Mouse (Mus musculus): ENCODE measurements at regions not wholly inside any gene's neighbourhood (a gene's known extent, or its start where the extent isn't known, plus 50 kb on each side); places are given as distances from the start of the nearest gene placed in this dataset.

- no peak overlapping the region for H3K9ac ChIP-seq (ENCODE audit: low read depth, low read length)
- intact Hi-C loops (cut with DNase I) = no loop called here
- peak in 1 of 2 experiments; percentile 7 for DNase-seq
- 27% methylated on average over 6 of the region's 6 CpGs for WGBS
- H3K79me2 ChIP-seq (replicated peaks; ENCODE audit: control insufficient read depth, insufficient read depth, low read length) = no peaks in the 10 kb centered on the region
- no peaks in the 10 kb centered on the region for H3K27me3 ChIP-seq (ENCODE audit: control insufficient read depth, insufficient read depth, low read length)
- no peaks in the 10 kb centered on the region for H3K4me1 ChIP-seq (ENCODE audit: control insufficient read depth, insufficient read depth, low read length)
- no peak overlapping the region for H3K27ac ChIP-seq
- H3K36me3 ChIP-seq (ENCODE audit: control insufficient read depth, insufficient read depth, low read length) = no peaks in the 10 kb centered on the region
- no peak overlapping the region for H3K4me3 ChIP-seq
- TF ChIP-seq EP300 (IDR thresholded peaks at IDR 0.05; ENCODE audit: insufficient read depth, low read depth, low read length) (no peak), POLR2A (IDR thresholded peaks at IDR 0.05; ENCODE audit: insufficient read depth, low read depth, low read length) (no peak), CTCF (IDR thresholded peaks at IDR 0.05) (no peak)
Measured at GRCm38 (mm10) chr4:153714995-153715645, 232.5 kb upstream of the Ajap1 start.

- no peak overlapping the region for H3K4me3 ChIP-seq
- H3K27me3 ChIP-seq (ENCODE audit: control insufficient read depth, insufficient read depth, low read length) = no peaks in the 10 kb centered on the region
- intact Hi-C loops (cut with DNase I) = no loop called here
- WGBS = 89% methylated on average over 12 of the region's 12 CpGs
- no peaks in the 10 kb centered on the region for H3K79me2 ChIP-seq (replicated peaks; ENCODE audit: control insufficient read depth, insufficient read depth, low read length)
- no peaks in the 10 kb centered on the region for H3K36me3 ChIP-seq (ENCODE audit: control insufficient read depth, insufficient read depth, low read length)
- H3K9ac ChIP-seq (ENCODE audit: low read depth, low read length) = no peak overlapping the region
- H3K4me1 ChIP-seq (ENCODE audit: control insufficient read depth, insufficient read depth, low read length) = no peaks in the 10 kb centered on the region
- DNase-seq = no peak
- H3K27ac ChIP-seq = no peak overlapping the region
- TF ChIP-seq EP300 (IDR thresholded peaks at IDR 0.05; ENCODE audit: insufficient read depth, low read depth, low read length) = no peak
- no peak for TF ChIP-seq CTCF (IDR thresholded peaks at IDR 0.05)
- TF ChIP-seq POLR2A (IDR thresholded peaks at IDR 0.05; ENCODE audit: insufficient read depth, low read depth, low read length) = no peak
Measured at GRCm38 (mm10) chr4:153717273-153717672, 234.7 kb upstream of the Ajap1 start.

- H3K27ac ChIP-seq = no peak overlapping the region
- no peaks in the 10 kb centered on the region for H3K4me1 ChIP-seq (ENCODE audit: control insufficient read depth, insufficient read depth, low read length)
- intact Hi-C loops (cut with DNase I) = no loop called here
- DNase-seq = no peak
- H3K79me2 ChIP-seq (replicated peaks; ENCODE audit: control insufficient read depth, insufficient read depth, low read length) = no peaks in the 10 kb centered on the region
- H3K9ac ChIP-seq (ENCODE audit: low read depth, low read length) = no peak overlapping the region
- TF ChIP-seq EP300 (IDR thresholded peaks at IDR 0.05; ENCODE audit: insufficient read depth, low read depth, low read length) (no peak), CTCF (IDR thresholded peaks at IDR 0.05) (no peak), POLR2A (IDR thresholded peaks at IDR 0.05; ENCODE audit: insufficient read depth, low read depth, low read length) (no peak)
- 78% methylated on average over 14 of the region's 14 CpGs for WGBS
- no peaks in the 10 kb centered on the region for H3K36me3 ChIP-seq (ENCODE audit: control insufficient read depth, insufficient read depth, low read length)
- no peak overlapping the region for H3K4me3 ChIP-seq
- no peaks in the 10 kb centered on the region for H3K27me3 ChIP-seq (ENCODE audit: control insufficient read depth, insufficient read depth, low read length)
Measured at GRCm38 (mm10) chr4:153724045-153724444, 233.0 kb upstream of the A430005L14Rik start.

DNA sequence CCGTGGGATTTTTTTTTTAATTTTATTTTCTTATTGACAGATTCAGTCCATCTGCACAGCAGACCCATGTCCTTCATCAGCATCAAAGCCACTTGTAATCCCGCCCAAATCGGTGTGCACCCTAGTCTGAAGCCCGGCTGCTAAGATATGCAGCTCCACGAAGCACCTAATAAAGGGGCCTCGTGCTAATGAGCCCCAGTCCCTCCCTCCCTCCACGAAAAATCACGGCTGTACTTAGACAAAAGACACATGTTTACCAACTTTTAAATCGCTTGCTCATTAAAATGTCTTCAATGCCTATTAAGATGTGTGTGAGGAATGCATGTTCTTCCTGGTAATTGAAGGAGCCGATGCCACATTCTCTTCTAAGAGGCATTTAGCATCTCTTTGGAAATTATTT, 229.8 kb upstream of the A430005L14Rik start:
- H3K4me3 ChIP-seq = no peak overlapping the region
- H3K9ac ChIP-seq (ENCODE audit: low read depth, low read length) = no peak overlapping the region
- H3K36me3 ChIP-seq (ENCODE audit: control insufficient read depth, insufficient read depth, low read length) = no peaks in the 10 kb centered on the region
- H3K79me2 ChIP-seq (replicated peaks; ENCODE audit: control insufficient read depth, insufficient read depth, low read length) = no peaks in the 10 kb centered on the region
- DNase-seq = no peak
- H3K27ac ChIP-seq = no peak overlapping the region
- 79% methylated on average over 10 of the region's 10 CpGs for WGBS
- no peaks in the 10 kb centered on the region for H3K4me1 ChIP-seq (ENCODE audit: control insufficient read depth, insufficient read depth, low read length)
- intact Hi-C loops (cut with DNase I) = no loop called here
- no peaks in the 10 kb centered on the region for H3K27me3 ChIP-seq (ENCODE audit: control insufficient read depth, insufficient read depth, low read length)
- TF ChIP-seq POLR2A (IDR thresholded peaks at IDR 0.05; ENCODE audit: insufficient read depth, low read depth, low read length) (no peak), CTCF (IDR thresholded peaks at IDR 0.05) (no peak), EP300 (IDR thresholded peaks at IDR 0.05; ENCODE audit: insufficient read depth, low read depth, low read length) (no peak)

GRCm38 (mm10) chr4:153727896-153728422, 229.1 kb upstream of the A430005L14Rik start:
- WGBS = 47% methylated on average over 10 of the region's 10 CpGs
- intact Hi-C loops (cut with DNase I) = no loop called here
- H3K79me2 ChIP-seq (replicated peaks; ENCODE audit: control insufficient read depth, insufficient read depth, low read length) = no peaks in the 10 kb centered on the region
- no peak for DNase-seq
- H3K4me1 ChIP-seq (ENCODE audit: control insufficient read depth, insufficient read depth, low read length) = no peaks in the 10 kb centered on the region
- H3K27me3 ChIP-seq (ENCODE audit: control insufficient read depth, insufficient read depth, low read length) = no peaks in the 10 kb centered on the region
- TF ChIP-seq CTCF (IDR thresholded peaks at IDR 0.05) (no peak), POLR2A (IDR thresholded peaks at IDR 0.05; ENCODE audit: insufficient read depth, low read depth, low read length) (no peak), EP300 (IDR thresholded peaks at IDR 0.05; ENCODE audit: insufficient read depth, low read depth, low read length) (no peak)
- H3K27ac ChIP-seq = no peak overlapping the region
- H3K4me3 ChIP-seq = no peak overlapping the region
- no peak overlapping the region for H3K9ac ChIP-seq (ENCODE audit: low read depth, low read length)
- H3K36me3 ChIP-seq (ENCODE audit: control insufficient read depth, insufficient read depth, low read length) = no peaks in the 10 kb centered on the region

DNA sequence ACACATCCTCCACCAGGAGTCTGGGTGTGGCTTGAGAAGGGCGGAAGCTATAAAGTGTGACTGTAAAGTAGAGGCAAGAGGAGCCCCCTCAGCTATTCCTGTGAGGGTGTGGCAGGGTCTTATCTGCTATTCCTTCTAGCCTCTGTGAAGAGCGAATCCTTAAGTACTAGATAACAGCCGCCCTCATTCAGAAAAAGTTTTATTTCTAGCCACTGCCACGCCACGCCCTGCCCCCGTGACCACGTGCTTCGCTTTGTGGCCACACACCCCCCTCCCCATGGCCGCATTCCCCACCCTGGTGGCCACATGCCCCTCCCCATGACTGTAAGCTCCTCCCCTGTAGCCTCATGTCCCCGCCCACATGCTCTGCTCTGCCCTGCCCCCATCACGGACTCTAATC, 218.9 kb upstream of the A430005L14Rik start:
- DNase-seq = no peak
- intact Hi-C loops (cut with DNase I) = no loop called here
- Histone ChIP-seq H3K36me3 (ENCODE audit: control insufficient read depth, insufficient read depth, low read length) (no peaks in the 10 kb centered on the region), H3K9ac (ENCODE audit: low read depth, low read length) (no peak overlapping the region), H3K79me2 (replicated peaks; ENCODE audit: control insufficient read depth, insufficient read depth, low read length) (no peaks in the 10 kb centered on the region), H3K27me3 (ENCODE audit: control insufficient read depth, insufficient read depth, low read length) (no peaks in the 10 kb centered on the region), H3K27ac (no peak overlapping the region), H3K4me3 (no peak overlapping the region), H3K4me1 (ENCODE audit: control insufficient read depth, insufficient read depth, low read length) (no peaks in the 10 kb centered on the region)
- WGBS = 65% methylated on average over 11 of the region's 11 CpGs
- TF ChIP-seq EP300 (IDR thresholded peaks at IDR 0.05; ENCODE audit: insufficient read depth, low read depth, low read length) (no peak), CTCF (IDR thresholded peaks at IDR 0.05) (no peak)
